Mouse (Mus musculus) liver, embryonic 13.5 days (tissue): Measurements from ENCODE around the gene Rab4a. TPM values are rescaled to one million over a fixed set of nuclear protein-coding genes. Genes with fewer than 3 reads are reported as not detected.

Source experiments
- ATAC-seq: fragments of 200-750 bp; cut with Nextera tagmentation; 2 replicates; pipeline ENCODE4 v1.8.0; 2017; ENCODE audit warnings: low read depth, mild to moderate bottlenecking, moderate number of reproducible peaks, moderate library complexity
- DNase-seq: peaks from one replicate; pipeline ENCODE4 v3.0.0; 2022
- H3K27ac ChIP-seq: fragments of 300-500 bp; sonication (generic); 2 replicates; pipeline ENCODE4 v1.5.1; 2015; ENCODE audit warnings: moderate library complexity, mild to moderate bottlenecking, inconsistent platforms
- H3K27me3 ChIP-seq: fragments of 300-500 bp; sonication (generic); 2 replicates; pipeline ENCODE4 v1.6.1; 2015; ENCODE audit warnings: mild to moderate bottlenecking, inconsistent platforms
- H3K36me3 ChIP-seq: fragments of 300-500 bp; sonication (generic); 2 replicates; pipeline ENCODE4 v1.6.1; 2015; ENCODE audit warnings: mild to moderate bottlenecking, inconsistent platforms
- H3K4me1 ChIP-seq: fragments of 300-500 bp; sonication (generic); replicated peaks from 2 replicates; pipeline ENCODE4 v1.6.1; 2015; ENCODE audit warnings: inconsistent platforms
- H3K4me2 ChIP-seq: fragments of 300-500 bp; sonication (generic); 2 replicates; pipeline ENCODE4 v1.6.1; 2015; ENCODE audit warnings: inconsistent platforms, mild to moderate bottlenecking, moderate library complexity
- H3K4me3 ChIP-seq: fragments of 300-500 bp; sonication (generic); replicated peaks from 2 replicates; pipeline ENCODE4 v1.5.1; 2015; ENCODE audit warnings: mild to moderate bottlenecking, inconsistent platforms
- H3K9ac ChIP-seq: fragments of 300-500 bp; sonication (generic); 2 replicates; pipeline ENCODE4 v1.6.1; 2015; ENCODE audit warnings: mild to moderate bottlenecking, inconsistent platforms
- H3K9me3 ChIP-seq: fragments of 300-500 bp; sonication (generic); replicated peaks from 2 replicates; pipeline ENCODE4 v1.6.1; 2016; ENCODE audit warnings: inconsistent platforms
- WGBS: fragments of 180-500 bp; shearing (Covaris S2); methylation state at CpG from one replicate; pipeline ENCODE4 v1.1.7; 2015; ENCODE audit not compliant: insufficient replicate concordance; 5-methylcytosine and 5-hydroxymethylcytosine counted together
- polyA plus RNA-seq: library from polyadenylated mRNA; unstranded; fragments of >200 nt; fragmentation: Nextera tagmentation; extraction: Ambion mirVana; gene quantifications from 2 replicates; pipeline ENCODE4 v1.2.1, GENCODE M21; 2015

The Rab4a gene
- polyA plus RNA-seq, 1 experiment from 2014 or later, result 30.8 TPM

DNA sequence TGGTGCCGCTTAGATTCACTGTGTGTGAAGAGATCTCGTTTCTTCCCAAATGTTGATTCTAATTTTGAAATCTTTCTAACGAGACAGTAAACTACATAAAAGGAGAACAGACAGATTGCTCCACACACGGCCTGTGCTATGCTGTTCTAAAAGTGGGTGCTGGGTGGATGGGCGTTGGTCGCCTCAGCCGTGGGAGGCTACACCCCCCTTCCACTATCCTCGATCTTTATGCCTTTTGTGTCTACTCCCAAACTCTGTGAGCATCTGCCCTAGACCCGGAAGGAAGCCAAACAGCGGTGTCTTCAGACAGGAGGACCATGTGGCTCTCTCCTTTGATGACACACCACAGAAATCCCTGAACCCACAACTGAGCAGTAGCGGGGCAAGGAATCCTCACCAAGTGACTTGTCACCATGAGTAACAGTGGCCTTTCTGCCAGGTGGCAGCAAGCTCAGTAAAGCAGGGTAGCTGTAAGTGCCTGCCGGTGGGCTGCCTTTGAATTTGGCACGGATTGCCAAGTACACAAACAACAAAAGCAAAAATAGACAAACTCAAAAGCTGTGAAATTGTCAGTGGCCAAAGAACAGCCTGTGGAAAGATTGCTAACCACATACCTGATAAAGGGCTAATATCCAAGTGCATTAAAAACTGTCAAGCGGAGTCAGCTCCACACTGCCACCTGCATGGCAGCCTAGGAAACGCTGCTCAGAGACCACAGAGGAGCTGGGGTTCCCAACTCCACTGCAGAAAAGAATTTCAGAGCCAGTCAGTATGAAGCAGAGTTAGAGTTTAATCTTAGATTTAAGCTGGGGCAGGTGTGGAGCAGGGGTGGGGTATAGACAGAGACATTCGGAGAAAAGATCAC, 37.1 kb upstream of the Rab4a start:
- 50% methylated on average over 16 of the region's 16 CpGs for WGBS

DNA sequence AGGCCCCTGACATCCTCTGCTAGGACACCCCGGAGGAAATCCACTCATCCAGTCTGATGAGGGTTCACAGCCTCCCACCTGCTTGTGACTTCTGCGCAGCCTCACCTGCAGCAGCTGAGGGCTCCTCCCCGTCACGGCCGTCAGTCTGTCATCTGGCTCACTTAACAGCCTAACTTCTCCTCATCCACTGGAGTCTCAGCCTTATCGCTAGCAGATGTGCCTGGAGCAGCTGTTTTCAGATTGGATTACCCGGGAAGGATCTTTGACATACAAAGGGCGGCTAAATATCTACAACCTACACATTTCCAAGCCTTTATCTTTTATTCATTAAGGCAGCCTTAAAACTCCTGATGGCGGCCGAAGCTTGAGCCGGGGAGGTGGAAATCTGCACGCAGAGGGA, 32.3 kb upstream of the Rab4a start:
- Histone ChIP-seq H3K9me3 (no peaks in the 10 kb centered on the region), H3K4me1 (peaks cover 3% of the 10 kb centered on the region; the same call in 1 of the 2 replicates), H3K4me2 (no peak overlapping the region), H3K36me3 (no peaks in the 10 kb centered on the region), H3K4me3 (no peak overlapping the region), H3K27ac (no peak overlapping the region), H3K9ac (no peak overlapping the region), H3K27me3 (peaks cover 10% of the 10 kb centered on the region; the same call in 1 of the 2 replicates)
- ATAC-seq (no peak), DNase-seq (no peak)
- 54% methylated on average over 12 of the region's 12 CpGs for WGBS

More for the DNA sequence above, 37.1 kb upstream of the Rab4a start:
- Histone ChIP-seq H3K27ac (no peak overlapping the region), H3K4me2 (no peak overlapping the region), H3K27me3 (peaks cover 6% of the 10 kb centered on the region; the same call in 1 of the 2 replicates), H3K4me3 (no peak overlapping the region), H3K9ac (no peak overlapping the region), H3K9me3 (no peaks in the 10 kb centered on the region), H3K4me1 (0 out of 2 replicates have a peak, but pooled peaks cover 3% of the 10 kb centered on the region), H3K36me3 (no peaks in the 10 kb centered on the region)
- DNase-seq, result no peak
- ATAC-seq, result no peak

DNA sequence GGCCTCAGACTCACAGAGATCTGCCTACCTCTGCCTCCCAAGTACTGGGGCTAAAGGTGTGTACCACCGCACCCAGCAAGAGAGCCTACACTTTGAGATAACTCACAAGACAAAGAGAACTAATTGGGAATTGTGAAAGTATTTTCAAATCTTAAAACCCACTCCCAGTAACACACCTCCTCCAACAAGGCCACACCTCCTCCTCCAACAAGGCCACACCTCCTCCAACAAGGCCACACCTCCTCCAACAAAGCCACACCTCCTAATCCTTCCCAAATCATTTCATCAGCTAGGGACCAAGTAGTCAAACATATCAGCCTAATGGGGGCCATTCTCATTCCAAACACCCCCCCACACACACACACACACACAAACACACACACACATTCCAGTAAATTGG, 31.3 kb upstream of the Rab4a start:
- H3K4me3 ChIP-seq, result no peak overlapping the region
- WGBS, result 91% methylated on average over 1 of the region's 1 CpGs

DNA sequence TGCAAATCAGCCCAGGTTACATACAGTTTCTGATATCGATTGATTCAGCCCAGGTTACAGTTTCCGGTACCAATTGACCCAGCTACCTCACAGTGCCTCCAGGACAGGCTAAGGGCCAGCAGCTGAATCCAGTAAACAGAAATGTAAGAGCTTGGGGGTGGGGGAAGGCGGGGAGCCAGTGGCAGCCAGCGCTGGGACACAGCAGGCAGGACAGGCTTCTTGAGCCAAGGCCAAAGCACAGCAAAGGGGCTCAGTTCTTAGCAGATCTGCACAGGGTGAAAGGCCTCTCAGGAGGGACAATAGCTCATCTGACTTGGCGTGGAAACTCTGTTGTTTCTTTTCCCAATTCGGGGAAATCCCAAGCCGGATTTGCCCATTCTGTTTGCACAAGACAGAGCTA, 28.5 kb upstream of the Rab4a start:
- WGBS, result 47% methylated on average over 7 of the region's 7 CpGs
- Histone ChIP-seq H3K4me3 (no peak overlapping the region), H3K36me3 (no peaks in the 10 kb centered on the region), H3K4me2 (no peak overlapping the region), H3K4me1 (no peaks in the 10 kb centered on the region; the same call in 1 of the 2 replicates), H3K27ac (no peak overlapping the region), H3K9me3 (no peaks in the 10 kb centered on the region), H3K27me3 (peaks cover 12% of the 10 kb centered on the region), H3K9ac (no peak overlapping the region)
- DNase-seq (no peak), ATAC-seq (no peak)

More for the DNA sequence above, 31.3 kb upstream of the Rab4a start:
- no peaks in the 10 kb centered on the region; the same call in 1 of the 2 replicates for H3K4me1 ChIP-seq
- peaks cover 10% of the 10 kb centered on the region; the same call in 1 of the 2 replicates for H3K27me3 ChIP-seq
- no peak overlapping the region for H3K4me2 ChIP-seq
- no peaks in the 10 kb centered on the region for H3K36me3 ChIP-seq
- H3K9me3 ChIP-seq, result no peaks in the 10 kb centered on the region
- ATAC-seq (no peak), DNase-seq (no peak)
- H3K9ac ChIP-seq, result no peak overlapping the region
- no peak overlapping the region for H3K27ac ChIP-seq

DNA sequence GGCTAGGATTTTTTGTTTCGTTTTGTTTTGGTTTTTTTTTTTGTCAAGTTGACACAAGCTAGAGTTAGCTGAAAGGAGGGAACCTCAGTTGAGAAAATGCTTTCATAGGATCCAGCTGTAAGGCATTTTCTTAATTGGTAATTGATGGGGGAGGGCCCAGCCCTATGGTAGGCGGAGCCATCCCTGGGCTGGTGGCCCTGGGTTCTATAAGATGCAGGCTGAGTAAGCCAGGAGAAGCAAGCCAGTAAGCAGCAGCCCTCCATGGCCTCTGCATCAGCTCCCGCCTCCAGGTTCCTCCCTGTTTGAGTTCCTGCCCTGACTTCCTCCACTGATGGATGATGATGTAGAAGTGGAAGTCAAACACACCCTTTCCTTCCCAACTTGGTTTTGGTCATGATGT, 25.3 kb upstream of the Rab4a start:
- 35% methylated on average over 3 of the region's 3 CpGs for WGBS
- no peak for ATAC-seq
- H3K4me1 ChIP-seq, result peaks cover 3% of the 10 kb centered on the region; the same call in 1 of the 2 replicates

DNA sequence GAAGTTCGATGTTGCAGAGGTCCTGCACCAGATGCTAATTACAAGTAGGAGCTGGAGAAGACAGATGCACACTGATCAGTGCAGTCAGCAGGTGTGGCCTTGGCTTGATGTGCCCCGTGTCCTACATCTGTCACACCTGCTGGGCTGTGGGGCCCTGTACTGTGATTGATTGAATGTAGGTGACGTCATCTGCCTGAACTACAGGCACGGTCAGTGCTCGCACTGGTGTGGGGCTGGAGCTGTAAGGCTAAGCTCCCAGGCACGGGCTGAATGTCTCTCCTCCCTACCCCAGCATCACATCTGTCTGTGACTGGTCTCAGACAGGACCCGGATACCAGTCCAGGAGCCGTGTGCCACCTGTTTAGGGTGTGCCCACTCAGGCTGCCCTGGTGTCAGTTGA, 24.5 kb upstream of the Rab4a start:
- 50% methylated on average over 8 of the region's 8 CpGs for WGBS
- Histone ChIP-seq H3K9ac (no peak overlapping the region), H3K36me3 (no peaks in the 10 kb centered on the region), H3K9me3 (no peaks in the 10 kb centered on the region), H3K4me1 (peaks cover 3% of the 10 kb centered on the region; the same call in 1 of the 2 replicates), H3K4me3 (no peak overlapping the region), H3K27me3 (peaks cover 2% of the 10 kb centered on the region; the same call in 1 of the 2 replicates), H3K27ac (no peak overlapping the region), H3K4me2 (no peak overlapping the region)
- no peak for DNase-seq
- ATAC-seq, result no peak

More for the DNA sequence above, 25.3 kb upstream of the Rab4a start:
- peaks cover 6% of the 10 kb centered on the region; the same call in 1 of the 2 replicates for H3K27me3 ChIP-seq
- H3K4me2 ChIP-seq, result no peak overlapping the region
- no peak overlapping the region for H3K4me3 ChIP-seq
- no peak for DNase-seq
- H3K36me3 ChIP-seq, result no peaks in the 10 kb centered on the region
- H3K9ac ChIP-seq, result no peak overlapping the region
- H3K27ac ChIP-seq, result no peak overlapping the region
- no peaks in the 10 kb centered on the region for H3K9me3 ChIP-seq

DNA sequence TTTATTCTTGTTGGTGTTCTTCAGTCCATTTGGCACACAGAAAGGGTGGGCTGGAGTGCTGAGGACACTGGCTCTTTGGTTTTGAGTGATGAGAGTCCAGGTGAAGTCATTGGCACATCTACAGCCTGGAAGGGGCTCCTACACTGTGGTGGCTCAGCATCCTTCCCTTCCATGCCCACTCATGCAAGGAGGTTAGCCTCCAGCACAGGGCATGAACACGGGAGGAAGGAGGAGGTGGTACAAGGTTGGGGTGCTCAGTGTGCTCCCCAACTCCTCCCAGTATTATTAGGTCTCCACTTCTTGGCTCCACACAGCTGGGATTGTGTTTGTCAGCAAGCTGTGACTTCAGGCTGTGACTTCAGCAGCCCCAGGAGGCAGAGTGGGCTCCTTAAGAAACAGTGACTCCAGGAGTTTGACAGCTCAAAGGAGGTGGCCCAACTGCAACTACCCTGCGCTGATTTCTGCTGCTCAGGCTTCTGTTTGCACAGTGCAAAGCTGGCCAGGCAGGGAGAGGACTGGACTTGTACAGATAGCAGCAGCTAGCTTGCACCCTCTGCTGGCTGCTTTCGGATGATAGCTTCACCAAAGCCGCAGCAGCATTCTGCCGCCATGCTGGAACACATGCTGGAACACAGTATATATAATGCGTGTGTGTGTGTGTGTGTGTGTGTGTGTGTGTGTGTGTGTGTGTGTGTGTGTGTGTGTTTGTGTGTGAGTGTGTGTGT, 22.1 kb upstream of the Rab4a start:
- H3K36me3 ChIP-seq, result no peaks in the 10 kb centered on the region
- WGBS, result 10% methylated on average over 6 of the region's 6 CpGs
- H3K4me2 ChIP-seq, result no peak overlapping the region
- H3K4me3 ChIP-seq, result no peak overlapping the region
- H3K9me3 ChIP-seq, result no peaks in the 10 kb centered on the region
- H3K27ac ChIP-seq, result no peak overlapping the region
- H3K9ac ChIP-seq, result no peak overlapping the region
- peak; percentile 64 for ATAC-seq
- H3K4me1 ChIP-seq, result peaks cover 10% of the 10 kb centered on the region
- peaks cover 2% of the 10 kb centered on the region; the same call in 1 of the 2 replicates for H3K27me3 ChIP-seq
- peak; percentile 37 for DNase-seq

DNA sequence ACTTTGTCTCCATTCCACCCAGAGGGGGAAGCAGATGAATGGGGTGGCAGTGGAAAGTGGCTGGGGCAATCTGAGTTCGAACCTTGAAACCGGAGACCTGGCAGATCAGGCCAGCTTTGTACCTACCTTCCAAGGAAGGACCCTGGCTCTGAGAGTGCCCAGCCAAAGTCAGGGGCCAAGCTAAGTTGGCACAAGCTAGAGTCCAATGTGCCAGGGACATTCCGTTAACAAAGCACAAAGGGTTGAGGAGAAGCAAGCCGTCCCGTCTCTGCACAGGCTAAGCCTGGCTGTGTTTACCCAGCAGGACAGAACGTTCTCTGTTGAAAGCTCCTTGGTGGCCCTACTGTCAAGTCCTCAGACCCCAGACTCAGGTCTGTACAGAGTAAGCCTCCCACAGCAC, 19.6 kb upstream of the Rab4a start:
- no peak for DNase-seq
- WGBS, result 72% methylated on average over 6 of the region's 6 CpGs
- Histone ChIP-seq H3K9ac (no peak overlapping the region), H3K4me2 (no peak overlapping the region), H3K36me3 (no peaks in the 10 kb centered on the region), H3K4me3 (no peak overlapping the region), H3K27ac (no peak overlapping the region), H3K4me1 (peaks cover 10% of the 10 kb centered on the region), H3K9me3 (no peaks in the 10 kb centered on the region), H3K27me3 (no peaks in the 10 kb centered on the region)
- ATAC-seq, result no peak

DNA sequence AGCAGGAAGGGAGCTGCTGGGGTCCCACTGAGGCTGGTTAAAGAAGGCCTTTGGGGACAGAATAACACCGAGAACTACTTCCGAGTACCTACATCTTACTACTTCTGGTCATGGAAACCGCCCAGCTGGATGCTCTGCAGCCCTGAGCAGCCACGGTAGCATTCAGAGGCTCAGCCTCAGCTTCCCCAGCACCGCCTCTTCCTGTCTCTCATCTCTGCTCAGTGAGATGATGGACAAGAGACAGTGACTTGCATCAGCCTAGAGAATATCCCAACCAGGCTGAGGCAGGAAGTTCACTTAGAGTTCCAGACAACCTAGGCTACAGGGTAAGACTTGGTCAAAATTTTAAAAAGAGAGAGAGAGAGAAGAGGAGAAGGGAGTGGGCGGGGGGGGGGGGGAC, 19.1 kb upstream of the Rab4a start:
- no peak for ATAC-seq
- Histone ChIP-seq H3K4me3 (no peak overlapping the region), H3K9ac (no peak overlapping the region), H3K4me1 (peaks cover 10% of the 10 kb centered on the region), H3K36me3 (no peaks in the 10 kb centered on the region), H3K4me2 (no peak overlapping the region), H3K27ac (no peak overlapping the region), H3K9me3 (no peaks in the 10 kb centered on the region), H3K27me3 (no peaks in the 10 kb centered on the region)
- WGBS, result 48% methylated on average over 6 of the region's 6 CpGs
- no peak for DNase-seq

DNA sequence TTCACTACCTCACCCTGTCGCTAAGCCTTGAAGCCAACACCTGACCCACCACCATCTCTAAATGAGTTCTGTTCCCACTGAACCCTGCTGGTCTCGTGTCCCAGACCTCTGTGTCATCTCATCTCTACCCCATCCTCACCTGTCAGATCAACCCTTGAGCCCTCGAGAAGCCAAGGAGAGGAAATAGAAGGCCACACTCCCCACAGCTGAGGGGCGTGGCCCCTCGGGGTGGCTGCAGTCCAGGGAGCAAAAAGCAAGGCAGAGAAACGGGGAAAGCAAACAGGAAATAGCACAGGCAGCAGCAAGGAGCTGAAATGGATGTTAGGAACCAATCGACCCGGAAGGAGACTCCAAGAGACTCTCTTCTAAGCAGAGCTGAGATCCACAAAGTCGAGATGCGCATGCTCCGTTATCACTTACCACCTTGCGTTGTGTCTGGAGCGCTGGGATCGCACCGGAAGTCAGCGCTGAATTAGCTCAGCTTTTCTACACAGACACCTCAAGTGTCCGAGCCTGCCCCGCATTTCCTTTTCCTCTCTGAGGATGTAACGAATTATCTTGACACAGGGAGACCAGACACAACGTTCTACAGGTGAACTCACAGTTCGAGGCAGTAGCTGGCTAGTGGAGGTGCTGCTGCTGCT, 18.4 kb upstream of the Rab4a start:
- H3K4me2 ChIP-seq, result peak overlapping the region; percentile 48
- DNase-seq (peak; percentile 34), ATAC-seq (no peak; the same call in 1 of the 2 replicates)
- no peak overlapping the region for H3K27ac ChIP-seq
- peaks cover 14% of the 10 kb centered on the region for H3K4me1 ChIP-seq
- peak overlapping the region; percentile 14; the same call in 1 of the 2 replicates for H3K9ac ChIP-seq
- H3K27me3 ChIP-seq, result no peaks in the 10 kb centered on the region
- no peaks in the 10 kb centered on the region for H3K9me3 ChIP-seq
- H3K36me3 ChIP-seq, result no peaks in the 10 kb centered on the region
- peak overlapping the region; percentile 8 for H3K4me3 ChIP-seq
- WGBS, result 22% methylated on average over 21 of the region's 21 CpGs
